Mouse (Mus musculus): ENCODE data around the gene Rab43. TPM values are rescaled to one million over a fixed set of nuclear protein-coding genes. Genes with fewer than 3 reads are reported as not detected.

Gene Rab43
- polyA plus RNA-seq, 1 experiment from 2014 or later, result 18.6 TPM

DNA sequence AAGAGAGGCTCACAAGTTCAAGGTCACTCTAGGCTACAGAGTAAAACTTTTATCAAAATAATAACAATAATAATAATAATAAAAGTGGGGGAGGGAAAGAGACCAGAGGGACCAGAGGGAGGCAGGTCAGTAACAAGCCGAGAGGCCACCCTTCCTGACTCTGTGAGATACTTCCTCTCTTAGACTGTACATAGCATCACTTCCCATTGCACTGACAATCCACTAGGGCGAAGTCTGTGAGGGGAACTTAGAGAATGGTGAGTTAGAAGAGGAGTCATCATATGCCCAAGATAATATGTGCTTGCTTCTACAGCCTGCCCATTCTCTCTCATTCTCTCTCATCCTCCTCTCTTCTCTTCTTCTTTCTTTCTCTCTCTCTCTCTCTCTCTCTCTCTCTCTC, 5.9 kb downstream of the Rab43 start:
- ATAC-seq (ENCODE audit: low read depth) (no peak), DNase-seq (ENCODE audit: low spot score) (no peak)
- no peaks in the 10 kb centered on the region for H3K27me3 ChIP-seq (replicated peaks; ENCODE audit: control insufficient read depth, insufficient read depth, low read length)
- H3K9ac ChIP-seq (ENCODE audit: low read depth, low read length), result no peak overlapping the region
- peaks cover 9% of the 10 kb centered on the region; the same call in 1 of the 2 replicates for H3K4me1 ChIP-seq (ENCODE audit: control insufficient read depth, insufficient read depth, low read length)
- H3K4me2 ChIP-seq (ENCODE audit: low read depth, low read length), result no peak overlapping the region
- 78% methylated on average over 2 of the region's 2 CpGs for WGBS
- H3K36me3 ChIP-seq (ENCODE audit: control insufficient read depth, insufficient read depth, low read length), result peaks cover 3% of the 10 kb centered on the region
- H3K9me3 ChIP-seq (ENCODE audit: control insufficient read depth, low read length), result no peaks in the 10 kb centered on the region
- H3K4me3 ChIP-seq (ENCODE audit: low read depth, low read length), result no peak overlapping the region
- H3K27ac ChIP-seq (replicated peaks; ENCODE audit: low read depth, low read length), result no peak overlapping the region

DNA sequence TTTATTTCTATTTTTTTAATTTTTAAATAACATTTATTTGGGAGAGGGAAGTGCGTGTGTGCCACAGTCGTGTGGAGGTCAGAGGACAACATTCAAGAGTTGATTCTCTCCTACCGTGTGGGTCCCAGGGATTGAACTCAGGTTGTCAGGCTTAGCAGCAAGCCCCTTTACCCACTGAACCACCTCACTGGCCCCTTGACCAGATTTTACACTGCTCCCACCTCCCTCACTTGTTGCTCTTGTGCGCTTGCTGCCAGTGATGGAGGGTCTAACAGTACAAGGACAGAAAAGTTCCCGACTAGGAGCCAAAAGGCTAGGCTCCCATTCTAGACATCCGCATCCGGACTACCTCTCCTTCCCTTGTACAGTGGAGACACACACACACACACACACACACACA, 6.5 kb downstream of the Rab43 start:
- Histone ChIP-seq H3K27me3 (replicated peaks; ENCODE audit: control insufficient read depth, insufficient read depth, low read length) (no peaks in the 10 kb centered on the region), H3K36me3 (ENCODE audit: control insufficient read depth, insufficient read depth, low read length) (peaks cover 3% of the 10 kb centered on the region), H3K9ac (ENCODE audit: low read depth, low read length) (no peak overlapping the region), H3K4me1 (ENCODE audit: control insufficient read depth, insufficient read depth, low read length) (peaks cover 9% of the 10 kb centered on the region; the same call in 1 of the 2 replicates), H3K9me3 (ENCODE audit: control insufficient read depth, low read length) (no peaks in the 10 kb centered on the region), H3K4me2 (ENCODE audit: low read depth, low read length) (no peak overlapping the region), H3K27ac (replicated peaks; ENCODE audit: low read depth, low read length) (no peak overlapping the region), H3K4me3 (ENCODE audit: low read depth, low read length) (no peak overlapping the region)
- DNase-seq (ENCODE audit: low spot score) (no peak), ATAC-seq (ENCODE audit: low read depth) (no peak)
- 88% methylated on average over 7 of the region's 7 CpGs for WGBS

DNA sequence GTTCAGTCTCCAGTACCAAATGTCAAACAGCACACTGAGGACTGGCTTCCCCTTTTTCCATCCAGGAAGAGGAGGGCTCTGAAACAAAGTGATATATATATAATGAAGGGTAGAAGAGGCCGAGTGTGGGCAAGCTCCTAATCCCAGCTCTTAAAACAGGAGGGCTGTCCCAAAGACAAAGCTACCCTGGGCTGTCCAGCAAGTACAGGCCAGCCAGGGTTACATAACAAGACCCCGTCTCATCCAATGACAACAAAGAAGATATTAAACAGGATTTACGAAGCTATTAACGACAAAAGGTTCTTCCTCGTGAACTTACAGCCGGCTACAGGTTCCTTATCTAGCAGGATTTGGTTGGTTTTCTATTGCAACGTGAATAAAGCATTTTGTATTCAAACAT, 7.1 kb downstream of the Rab43 start:
- Histone ChIP-seq H3K4me2 (ENCODE audit: low read depth, low read length) (no peak overlapping the region), H3K36me3 (ENCODE audit: control insufficient read depth, insufficient read depth, low read length) (peaks cover 3% of the 10 kb centered on the region), H3K4me1 (ENCODE audit: control insufficient read depth, insufficient read depth, low read length) (peaks cover 4% of the 10 kb centered on the region; the same call in 1 of the 2 replicates), H3K27me3 (replicated peaks; ENCODE audit: control insufficient read depth, insufficient read depth, low read length) (no peaks in the 10 kb centered on the region), H3K9ac (ENCODE audit: low read depth, low read length) (no peak overlapping the region), H3K9me3 (ENCODE audit: control insufficient read depth, low read length) (no peaks in the 10 kb centered on the region), H3K27ac (replicated peaks; ENCODE audit: low read depth, low read length) (no peak overlapping the region), H3K4me3 (ENCODE audit: low read depth, low read length) (no peak overlapping the region)
- 82% methylated on average over 7 of the region's 7 CpGs for WGBS
- ATAC-seq (ENCODE audit: low read depth) (no peak), DNase-seq (ENCODE audit: low spot score) (no peak)

DNA sequence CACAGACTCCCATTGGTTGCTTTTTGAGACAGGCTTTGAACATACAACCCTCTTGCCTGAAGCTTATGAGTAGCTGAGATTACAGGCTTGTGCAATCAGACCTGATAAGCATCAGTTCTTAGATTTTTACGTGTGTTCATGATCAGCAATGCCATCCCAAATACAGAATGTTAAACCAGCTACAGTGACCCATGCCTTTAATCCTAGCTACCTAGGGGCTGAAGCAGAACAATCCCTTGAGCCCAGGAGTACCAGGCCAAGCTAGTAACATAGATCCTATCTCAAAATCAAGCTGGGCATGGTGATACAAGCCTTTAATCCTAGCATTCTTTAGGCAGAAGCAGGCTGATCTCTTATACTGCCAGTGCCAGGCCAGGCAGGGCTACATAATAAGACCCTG, 7.9 kb downstream of the Rab43 start:
- ATAC-seq (ENCODE audit: low read depth) (no peak), DNase-seq (ENCODE audit: low spot score) (no peak)
- Histone ChIP-seq H3K9ac (ENCODE audit: low read depth, low read length) (no peak overlapping the region), H3K9me3 (ENCODE audit: control insufficient read depth, low read length) (no peaks in the 10 kb centered on the region), H3K4me1 (ENCODE audit: control insufficient read depth, insufficient read depth, low read length) (no peaks in the 10 kb centered on the region), H3K4me2 (ENCODE audit: low read depth, low read length) (no peak overlapping the region), H3K27me3 (replicated peaks; ENCODE audit: control insufficient read depth, insufficient read depth, low read length) (no peaks in the 10 kb centered on the region), H3K36me3 (ENCODE audit: control insufficient read depth, insufficient read depth, low read length) (peaks cover 3% of the 10 kb centered on the region), H3K27ac (replicated peaks; ENCODE audit: low read depth, low read length) (no peak overlapping the region), H3K4me3 (ENCODE audit: low read depth, low read length) (no peak overlapping the region)
- WGBS, result 58% methylated on average over 1 of the region's 1 CpGs

DNA sequence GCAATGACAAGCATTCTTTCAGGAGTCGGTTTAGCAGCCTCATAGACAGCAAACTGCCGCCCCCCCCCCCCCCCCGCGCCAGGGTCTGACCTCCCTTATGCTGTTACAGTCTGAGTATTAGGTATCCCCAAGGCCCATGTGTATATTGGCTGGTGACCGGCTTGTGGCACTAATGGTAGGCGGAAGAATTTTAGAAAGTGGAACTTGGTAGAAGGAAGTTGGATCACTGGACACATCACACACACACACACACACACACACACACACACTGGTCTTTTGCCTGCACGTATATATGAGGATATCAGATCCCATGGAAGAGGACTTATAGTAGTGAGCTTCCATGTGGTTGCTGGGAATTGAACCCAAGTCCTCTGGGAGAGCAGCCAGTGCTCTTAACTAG, 9.5 kb downstream of the Rab43 start:
- WGBS, result 72% methylated on average over 6 of the region's 7 CpGs
- no peak overlapping the region for H3K27ac ChIP-seq (replicated peaks; ENCODE audit: low read depth, low read length)
- H3K9me3 ChIP-seq (ENCODE audit: control insufficient read depth, low read length), result no peaks in the 10 kb centered on the region
- no peak overlapping the region for H3K4me2 ChIP-seq (ENCODE audit: low read depth, low read length)
- no peaks in the 10 kb centered on the region for H3K4me1 ChIP-seq (ENCODE audit: control insufficient read depth, insufficient read depth, low read length)
- H3K27me3 ChIP-seq (replicated peaks; ENCODE audit: control insufficient read depth, insufficient read depth, low read length), result no peaks in the 10 kb centered on the region
- ATAC-seq (ENCODE audit: low read depth), result no peak
- H3K4me3 ChIP-seq (ENCODE audit: low read depth, low read length), result no peak overlapping the region
- no peak for DNase-seq (ENCODE audit: low spot score)
- no peak overlapping the region for H3K9ac ChIP-seq (ENCODE audit: low read depth, low read length)
- no peaks in the 10 kb centered on the region; the same call in 1 of the 2 replicates for H3K36me3 ChIP-seq (ENCODE audit: control insufficient read depth, insufficient read depth, low read length)

DNA sequence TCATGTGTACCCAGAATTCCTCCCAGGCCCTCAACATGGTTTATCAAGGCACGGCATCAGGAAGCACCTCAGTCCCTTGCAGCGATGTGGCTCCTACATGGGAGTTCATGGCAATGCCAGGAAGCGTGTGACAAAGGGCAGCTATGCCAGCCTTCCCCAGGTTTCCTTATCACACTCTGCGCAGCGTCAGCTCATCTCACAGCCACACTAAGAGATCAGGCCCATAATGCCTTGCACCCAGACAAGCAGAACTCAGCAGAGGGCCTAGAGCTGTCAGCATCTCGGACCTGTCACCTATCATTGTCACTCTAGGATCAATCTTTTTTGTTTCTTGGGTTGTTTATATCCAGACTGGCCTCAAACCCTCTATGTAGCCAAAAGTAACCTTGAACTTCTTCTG, 12.4 kb downstream of the Rab43 start:
- H3K27me3 ChIP-seq (replicated peaks; ENCODE audit: control insufficient read depth, insufficient read depth, low read length), result no peaks in the 10 kb centered on the region
- no peak overlapping the region for H3K4me3 ChIP-seq (ENCODE audit: low read depth, low read length)
- ATAC-seq (ENCODE audit: low read depth) (no peak), DNase-seq (ENCODE audit: low spot score) (no peak)
- H3K4me2 ChIP-seq (ENCODE audit: low read depth, low read length), result no peak overlapping the region
- no peak overlapping the region for H3K9ac ChIP-seq (ENCODE audit: low read depth, low read length)
- no peaks in the 10 kb centered on the region for H3K4me1 ChIP-seq (ENCODE audit: control insufficient read depth, insufficient read depth, low read length)
- H3K27ac ChIP-seq (replicated peaks; ENCODE audit: low read depth, low read length), result no peak overlapping the region
- no peaks in the 10 kb centered on the region for H3K9me3 ChIP-seq (ENCODE audit: control insufficient read depth, low read length)
- H3K36me3 ChIP-seq (ENCODE audit: control insufficient read depth, insufficient read depth, low read length), result no peaks in the 10 kb centered on the region; the same call in 1 of the 2 replicates
- WGBS, result 93% methylated on average over 6 of the region's 6 CpGs

DNA sequence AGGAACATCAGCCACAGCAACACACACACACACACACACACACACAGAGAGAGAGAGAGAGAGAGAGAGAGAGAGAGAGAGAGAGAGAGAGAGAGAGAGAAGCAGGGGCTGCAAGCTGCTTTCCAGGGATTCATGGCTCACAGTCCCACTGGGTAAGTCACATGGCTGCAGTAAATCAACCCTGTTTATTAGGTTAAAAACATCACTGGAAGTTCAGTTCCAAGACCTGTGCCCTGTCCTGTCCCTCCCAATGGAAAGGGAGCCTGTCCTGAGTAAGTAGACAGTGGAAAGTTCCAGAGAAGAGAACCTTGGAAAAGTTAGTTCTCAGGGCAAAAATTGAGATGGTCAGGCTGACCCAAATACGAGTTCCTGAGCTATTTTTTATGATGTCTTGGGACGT, 14.6 kb downstream of the Rab43 start:
- no peak overlapping the region for H3K4me2 ChIP-seq (ENCODE audit: low read depth, low read length)
- WGBS, result 45% methylated on average over 2 of the region's 2 CpGs
- H3K27ac ChIP-seq (replicated peaks; ENCODE audit: low read depth, low read length), result no peak overlapping the region
- H3K9me3 ChIP-seq (ENCODE audit: control insufficient read depth, low read length), result no peaks in the 10 kb centered on the region
- H3K36me3 ChIP-seq (ENCODE audit: control insufficient read depth, insufficient read depth, low read length), result peaks cover 6% of the 10 kb centered on the region
- H3K9ac ChIP-seq (ENCODE audit: low read depth, low read length), result no peak overlapping the region
- H3K4me1 ChIP-seq (ENCODE audit: control insufficient read depth, insufficient read depth, low read length), result no peaks in the 10 kb centered on the region
- no peak overlapping the region for H3K4me3 ChIP-seq (ENCODE audit: low read depth, low read length)
- ATAC-seq (ENCODE audit: low read depth), result no peak
- DNase-seq (ENCODE audit: low spot score), result no peak
- no peaks in the 10 kb centered on the region for H3K27me3 ChIP-seq (replicated peaks; ENCODE audit: control insufficient read depth, insufficient read depth, low read length)

DNA sequence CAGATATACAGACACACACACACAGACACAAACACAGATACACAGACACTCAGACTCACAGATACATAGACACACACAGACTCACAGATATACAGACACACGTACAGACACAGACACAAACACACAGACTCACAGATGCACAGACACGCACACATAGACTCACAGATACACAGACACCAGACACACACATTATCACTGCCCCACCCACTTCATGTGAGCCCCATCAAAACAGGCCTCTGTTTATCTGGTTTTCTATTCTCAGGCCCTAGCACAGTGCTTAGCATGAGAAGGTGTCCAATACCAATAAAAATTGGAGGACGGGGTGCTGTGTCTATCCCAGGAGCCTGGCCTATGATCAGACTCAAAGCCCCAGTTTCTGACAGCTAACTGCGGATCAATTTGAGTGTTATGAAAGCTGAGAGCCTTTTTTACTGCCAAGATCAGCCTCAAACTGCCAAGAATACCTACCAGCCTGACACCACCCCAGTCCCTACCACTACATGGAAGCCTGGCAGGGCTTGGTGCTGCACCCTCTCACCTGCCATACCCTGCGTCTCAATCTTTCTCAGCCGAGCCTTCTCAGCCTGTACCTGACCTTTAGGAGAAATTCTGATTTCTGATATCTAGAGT, 15.6 kb downstream of the Rab43 start:
- Histone ChIP-seq H3K4me3 (ENCODE audit: low read depth, low read length) (no peak overlapping the region), H3K9ac (ENCODE audit: low read depth, low read length) (no peak overlapping the region), H3K27ac (replicated peaks; ENCODE audit: low read depth, low read length) (no peak overlapping the region), H3K27me3 (replicated peaks; ENCODE audit: control insufficient read depth, insufficient read depth, low read length) (no peaks in the 10 kb centered on the region), H3K36me3 (ENCODE audit: control insufficient read depth, insufficient read depth, low read length) (peaks cover 12% of the 10 kb centered on the region), H3K9me3 (ENCODE audit: control insufficient read depth, low read length) (no peaks in the 10 kb centered on the region), H3K4me1 (ENCODE audit: control insufficient read depth, insufficient read depth, low read length) (no peaks in the 10 kb centered on the region), H3K4me2 (ENCODE audit: low read depth, low read length) (no peak overlapping the region)
- 85% methylated on average over 6 of the region's 6 CpGs for WGBS
- ATAC-seq (ENCODE audit: low read depth) (no peak), DNase-seq (ENCODE audit: low spot score) (no peak)

DNA sequence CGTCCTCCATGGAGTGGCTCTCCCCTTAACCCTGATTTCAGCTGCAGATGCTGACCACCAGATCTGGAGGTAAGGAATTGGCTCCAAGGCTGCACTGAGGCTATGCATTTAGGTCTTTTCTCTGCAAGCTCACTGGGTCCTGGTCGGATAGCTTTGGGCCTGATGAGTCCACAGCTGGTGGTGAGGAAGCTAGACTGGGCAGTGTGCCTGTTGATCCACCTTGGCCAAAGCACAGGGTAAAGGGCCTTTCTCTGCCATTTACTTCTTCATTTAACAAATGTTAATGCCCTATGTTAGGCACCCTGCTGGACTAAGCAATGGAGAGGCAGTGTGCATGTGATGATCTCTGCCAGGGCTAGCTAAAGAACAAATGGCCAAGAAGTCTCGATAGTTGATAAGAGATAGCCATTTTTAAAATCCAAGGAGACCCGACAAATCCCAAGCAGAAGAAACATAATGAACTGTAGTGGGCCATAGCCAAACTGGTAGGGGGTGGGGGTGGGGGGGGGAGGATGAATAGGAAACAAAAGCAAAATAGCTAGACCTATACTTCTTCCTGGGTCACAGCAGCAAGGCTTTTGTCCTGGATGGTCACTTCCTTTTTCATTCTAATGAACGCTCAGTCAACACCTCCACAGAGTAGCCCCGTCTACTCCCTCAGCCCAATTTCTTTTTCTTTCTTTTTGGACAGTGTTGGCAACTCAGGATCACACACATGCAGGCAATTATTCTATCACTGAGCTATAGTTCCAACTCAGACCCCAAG, 16.4 kb downstream of the Rab43 start:
- Histone ChIP-seq H3K36me3 (ENCODE audit: control insufficient read depth, insufficient read depth, low read length) (peaks cover 12% of the 10 kb centered on the region), H3K4me1 (ENCODE audit: control insufficient read depth, insufficient read depth, low read length) (no peaks in the 10 kb centered on the region), H3K4me3 (ENCODE audit: low read depth, low read length) (no peak overlapping the region), H3K27me3 (replicated peaks; ENCODE audit: control insufficient read depth, insufficient read depth, low read length) (no peaks in the 10 kb centered on the region), H3K4me2 (ENCODE audit: low read depth, low read length) (no peak overlapping the region), H3K27ac (replicated peaks; ENCODE audit: low read depth, low read length) (no peak overlapping the region), H3K9me3 (ENCODE audit: control insufficient read depth, low read length) (no peaks in the 10 kb centered on the region), H3K9ac (ENCODE audit: low read depth, low read length) (no peak overlapping the region)
- 67% methylated on average over 6 of the region's 6 CpGs for WGBS
- DNase-seq (ENCODE audit: low spot score), result no peak
- no peak for ATAC-seq (ENCODE audit: low read depth)
